Mouse (Mus musculus) ES-E14 (cell line): ENCODE measurements around the gene 2610028H24Rik.

Experiments
- CHD2 ChIP-seq: IDR thresholded peaks from 2 replicates; pipeline ENCODE4 v1.6.1; 2014; ENCODE audit warnings: mild to moderate bottlenecking, low read depth, low read length, inconsistent platforms
- HCFC1 ChIP-seq: IDR thresholded peaks from 2 replicates; pipeline ENCODE4 v1.6.1; 2012; ENCODE audit warnings: low read length, inconsistent platforms, borderline replicate concordance; ENCODE audit not compliant: insufficient read depth
- MAFK ChIP-seq: IDR thresholded peaks from 2 replicates; pipeline ENCODE4 v1.6.1; 2014; ENCODE audit warnings: mild to moderate bottlenecking, low read depth, low read length, inconsistent platforms; ENCODE audit not compliant: insufficient read depth
- ZNF384 ChIP-seq: IDR thresholded peaks from 2 replicates; pipeline ENCODE4 v1.6.1; 2012; ENCODE audit warnings: low read depth, low read length, inconsistent platforms

- TF ChIP-seq HCFC1 (no peak), CHD2 (no peak), ZNF384 (no peak), MAFK (no peak)
These were observed 9.6 kb upstream of the 2610028H24Rik start for GRCm38 (mm10) chr10:76439107-76439890.
